Mouse (Mus musculus) thymus, postnatal 10 days (tissue): Measurements from ENCODE around the gene Eef1a2.

Experiments used
- DNase-seq, 2 experiments: peaks; one replicate each; pipeline ENCODE4 v3.0.0; 2021; ENCODE audit warnings: low spot score in 2 of 2

The Eef1a2 gene

GRCm38 (mm10) chr2:181158471-181158870 lies 1.7 kb upstream of the Eef1a2 start:
- DNase-seq = no peak

GRCm38 (mm10) chr2:181157716-181158302 lies 995 bp upstream of the Eef1a2 start:
- DNase-seq = no peak

- DNase-seq = no peak
Observed at GRCm38 (mm10) chr2:181157180-181157579, 366 bp upstream of the Eef1a2 start.

GRCm38 (mm10) chr2:181155801-181156200 lies 1.0 kb downstream of the Eef1a2 start:
- DNase-seq = no peak

GRCm38 (mm10) chr2:181154831-181155415 lies 1.9 kb downstream of the Eef1a2 start:
- no peak for DNase-seq

- DNase-seq = no peak
Observed at GRCm38 (mm10) chr2:181154361-181154760, 2.5 kb downstream of the Eef1a2 start.

- peak in 1 of 2 experiments; percentile 22 for DNase-seq
Observed at GRCm38 (mm10) chr2:181153837-181154236, 3.0 kb downstream of the Eef1a2 start.

- DNase-seq = no peak
Observed at GRCm38 (mm10) chr2:181153131-181153530, 3.7 kb downstream of the Eef1a2 start.

- DNase-seq = no peak
Observed at GRCm38 (mm10) chr2:181152701-181153100, 4.1 kb downstream of the Eef1a2 start.

- DNase-seq = no peak
Observed at GRCm38 (mm10) chr2:181150281-181150680, 6.5 kb downstream of the Eef1a2 start.

GRCm38 (mm10) chr2:181148318-181148955 lies 8.4 kb downstream of the Eef1a2 start:
- no peak for DNase-seq

GRCm38 (mm10) chr2:181147546-181148317 lies 9.1 kb downstream of the Eef1a2 start:
- peak in 1 of 2 experiments; percentile 10 for DNase-seq

- DNase-seq = no peak
Observed at GRCm38 (mm10) chr2:181146976-181147545, 9.8 kb downstream of the Eef1a2 start.

GRCm38 (mm10) chr2:181144675-181145074 lies 12.1 kb downstream of the Eef1a2 start:
- no peak for DNase-seq

- DNase-seq = no peak
Observed at GRCm38 (mm10) chr2:181143509-181144276, 13.1 kb downstream of the Eef1a2 start.

GRCm38 (mm10) chr2:181142703-181143135 lies 14.1 kb downstream of the Eef1a2 start:
- DNase-seq = no peak

- DNase-seq = no peak
Observed at GRCm38 (mm10) chr2:181139641-181140193, 17.1 kb downstream of the Eef1a2 start.

GRCm38 (mm10) chr2:181136934-181137333 lies 19.9 kb downstream of the Eef1a2 start:
- DNase-seq = no peak

GRCm38 (mm10) chr2:181135446-181135818 lies 21.4 kb downstream of the Eef1a2 start:
- DNase-seq = no peak

GRCm38 (mm10) chr2:181134591-181135445 lies 22.0 kb downstream of the Eef1a2 start, which contains the start of gene Kcnq2:
TSS of gene Kcnq2 (minus strand) at chr2:181135300.
- DNase-seq = no peak
